Mouse (Mus musculus) lung, postnatal 0 days (tissue): ENCODE data around the gene Popdc3. TPM values are rescaled to one million over a fixed set of nuclear protein-coding genes. Genes with fewer than 3 reads are reported as not detected.

Experiments used
- ATAC-seq: fragments of 200-750 bp; cut with Nextera tagmentation; 2 replicates; pipeline ENCODE4 v1.8.0; 2017; ENCODE audit warnings: moderate library complexity
- DNase-seq: peaks from one replicate; pipeline ENCODE4 v3.0.0-alpha.2; 2016; ENCODE audit warnings: low spot score
- H3K27ac ChIP-seq: fragments of 300-500 bp; sonication (generic); 2 replicates; pipeline ENCODE4 v1.5.1; 2014; ENCODE audit warnings: antibody characterized with exemption, mild to moderate bottlenecking, low read length, mixed read lengths
- H3K27me3 ChIP-seq: fragments of 300-500 bp; sonication (generic); replicated peaks from 2 replicates; pipeline ENCODE4 v1.6.1; 2014; ENCODE audit warnings: low read length, mixed read lengths; ENCODE audit not compliant: insufficient read depth
- H3K36me3 ChIP-seq: fragments of 300-500 bp; sonication (generic); 2 replicates; pipeline ENCODE4 v1.6.1; 2014; ENCODE audit warnings: low read length, mixed read lengths; ENCODE audit not compliant: insufficient read depth
- H3K4me1 ChIP-seq: fragments of 300-500 bp; sonication (generic); 2 replicates; pipeline ENCODE4 v1.6.1; 2014; ENCODE audit warnings: antibody characterized with exemption, low read depth, low read length, mixed read lengths; ENCODE audit not compliant: insufficient read depth
- H3K4me2 ChIP-seq: fragments of 300-500 bp; sonication (generic); replicated peaks from 2 replicates; pipeline ENCODE4 v1.6.1; 2014; ENCODE audit warnings: low read depth, mild to moderate bottlenecking, low read length, moderate library complexity, mixed read lengths
- H3K4me3 ChIP-seq: fragments of 300-500 bp; sonication (generic); 2 replicates; pipeline ENCODE4 v1.5.1; 2014; ENCODE audit warnings: low read depth, low read length
- H3K9ac ChIP-seq: fragments of 300-500 bp; sonication (generic); replicated peaks from 2 replicates; pipeline ENCODE4 v1.6.1; 2014; ENCODE audit warnings: low read depth, mild to moderate bottlenecking
- H3K9me3 ChIP-seq: fragments of 300-500 bp; sonication (generic); 2 replicates; pipeline ENCODE4 v1.6.1; 2016; ENCODE audit warnings: low read length, mixed read lengths
- CTCF ChIP-seq: IDR thresholded peaks from 2 replicates; pipeline ENCODE4 v1.5.1; 2016; ENCODE audit warnings: antibody characterized with exemption, mild to moderate bottlenecking
- EP300 ChIP-seq: IDR thresholded peaks from 2 replicates; pipeline ENCODE4 v1.6.1; 2016; ENCODE audit warnings: antibody characterized with exemption, mild to moderate bottlenecking, control low read depth
- whole genome bisulfite sequencing: fragments of 180-500 bp; shearing (Covaris S2); extraction: QIAGEN DNeasy Blood & Tissue Kit; methylation state at CpG from one replicate; pipeline ENCODE4 v1.1.7; 2014; 5-methylcytosine and 5-hydroxymethylcytosine counted together
- polyA plus RNA-seq: library from polyadenylated mRNA; unstranded; fragments of >200 nt; fragmentation: Nextera tagmentation; extraction: Ambion mirVana; gene quantifications from 2 replicates; pipeline ENCODE4 v1.2.1, GENCODE M21; 2015

Popdc3 gene
- polyA plus RNA-seq, 1 experiment from 2014 or later: 6.6 TPM

DNA sequence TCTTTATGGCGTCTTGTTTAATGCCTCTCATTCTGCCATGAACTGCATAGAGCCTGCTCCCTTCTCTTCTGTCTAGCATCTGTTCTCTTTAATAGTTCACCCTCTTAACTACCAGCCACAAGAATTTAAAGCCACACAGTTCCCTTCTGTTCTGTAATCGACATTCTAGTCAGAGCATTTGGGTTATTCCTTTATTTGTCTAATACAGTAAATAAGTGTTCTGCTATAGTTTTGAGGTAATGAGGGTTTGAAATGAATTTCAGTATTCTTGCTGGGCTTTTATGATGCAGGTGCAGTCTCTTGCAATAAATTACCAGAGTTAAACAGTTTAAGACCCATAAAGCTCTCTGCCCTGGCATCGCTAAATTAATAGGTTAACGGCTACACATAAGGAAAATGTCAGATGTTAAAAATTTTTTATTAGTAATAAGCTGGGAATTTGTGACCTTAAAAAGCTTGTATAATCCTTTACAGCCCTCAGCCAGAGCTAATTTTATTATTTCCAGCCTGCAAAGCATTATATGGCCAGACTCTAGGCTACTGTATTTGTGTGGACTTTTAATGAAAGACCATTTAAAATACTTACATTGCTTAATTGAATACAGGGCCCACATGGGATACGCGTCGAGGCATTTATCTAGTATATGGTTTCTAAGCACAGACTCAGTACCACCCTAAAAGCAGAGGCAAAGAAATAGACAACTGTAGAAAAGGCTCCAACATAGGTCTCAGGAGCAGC, 37.3 kb upstream of the Popdc3 start:
- Histone ChIP-seq H3K4me3 (no peak overlapping the region), H3K4me1 (no peaks in the 10 kb centered on the region), H3K27ac (no peak overlapping the region), H3K4me2 (no peak overlapping the region), H3K36me3 (no peaks in the 10 kb centered on the region), H3K9ac (no peak overlapping the region), H3K9me3 (no peaks in the 10 kb centered on the region), H3K27me3 (no peaks in the 10 kb centered on the region)
- no peak for TF ChIP-seq EP300
- no peak for DNase-seq
- ATAC-seq: no peak
- WGBS: 90% methylated on average over 7 of the region's 7 CpGs

DNA sequence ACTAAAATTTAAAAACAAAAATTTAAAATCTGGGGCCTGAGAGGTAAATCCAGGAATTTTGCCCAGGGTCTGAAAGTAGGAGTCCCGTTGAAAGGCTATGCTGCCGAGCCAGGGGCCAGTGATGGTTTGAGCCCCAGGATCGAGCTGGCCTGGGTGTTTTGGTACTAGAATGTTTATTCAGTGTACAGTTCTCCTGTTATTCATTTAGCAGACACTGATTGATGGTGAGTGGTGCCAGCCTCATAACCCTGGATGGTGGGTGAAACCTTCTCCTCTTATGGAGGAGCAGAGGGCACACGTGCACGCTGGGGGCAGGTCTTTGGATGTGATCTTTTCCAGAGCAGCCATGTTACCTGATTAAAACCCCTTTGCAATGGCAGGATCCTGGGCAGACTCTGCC, 35.5 kb upstream of the Popdc3 start:
- H3K9me3 ChIP-seq: no peaks in the 10 kb centered on the region
- H3K36me3 ChIP-seq: no peaks in the 10 kb centered on the region
- no peaks in the 10 kb centered on the region for H3K4me1 ChIP-seq
- no peak for DNase-seq
- no peak for ATAC-seq
- H3K4me3 ChIP-seq: no peak overlapping the region
- no peak for TF ChIP-seq EP300
- TF ChIP-seq CTCF: no peak
- no peaks in the 10 kb centered on the region for H3K27me3 ChIP-seq
- 79% methylated on average over 5 of the region's 5 CpGs for WGBS
- H3K9ac ChIP-seq: no peak overlapping the region
- no peak overlapping the region for H3K4me2 ChIP-seq
- no peak overlapping the region for H3K27ac ChIP-seq

DNA sequence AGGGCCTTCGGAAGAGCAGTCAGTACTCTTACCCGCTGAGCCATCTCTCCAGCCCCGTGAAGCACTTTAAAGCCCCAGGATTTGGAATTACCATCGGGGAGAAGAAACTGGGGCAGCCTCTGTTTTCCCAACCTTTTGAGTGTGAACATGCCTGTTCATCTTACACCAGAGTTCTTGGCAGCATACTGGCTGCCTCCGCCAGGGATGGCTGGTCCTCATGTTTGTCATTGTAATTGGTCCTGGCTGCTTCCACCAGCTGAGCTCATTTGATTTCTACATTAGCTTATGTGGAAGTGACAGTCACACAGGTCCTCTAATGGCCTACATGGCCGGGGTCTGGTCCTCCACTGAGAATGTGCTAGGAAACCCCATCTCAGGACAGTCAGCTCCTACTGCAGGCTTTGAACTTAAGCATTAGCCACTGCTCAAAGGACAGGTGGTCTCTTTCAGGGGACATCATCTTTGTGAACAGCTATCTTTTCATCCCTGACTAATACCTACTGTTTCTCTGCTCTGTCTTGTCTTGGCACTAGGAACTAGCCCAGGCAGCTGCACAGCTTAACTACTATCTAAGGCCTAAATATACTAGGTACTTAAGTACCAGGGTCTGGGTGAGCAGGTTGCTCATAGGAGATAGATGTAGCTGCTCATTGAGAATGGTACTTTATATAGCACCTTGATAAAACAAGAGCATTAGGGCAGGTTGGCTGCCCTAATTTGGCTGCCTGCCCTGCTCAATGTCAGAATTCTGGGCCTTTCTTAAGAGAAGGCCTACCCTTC, 33.7 kb upstream of the Popdc3 start:
- Histone ChIP-seq H3K4me1 (no peaks in the 10 kb centered on the region), H3K36me3 (no peaks in the 10 kb centered on the region), H3K27me3 (no peaks in the 10 kb centered on the region), H3K4me3 (no peak overlapping the region), H3K9me3 (no peaks in the 10 kb centered on the region), H3K9ac (no peak overlapping the region), H3K4me2 (no peak overlapping the region), H3K27ac (no peak overlapping the region)
- ATAC-seq (no peak), DNase-seq (no peak)
- TF ChIP-seq CTCF: no peak
- TF ChIP-seq EP300: no peak
- WGBS: 94% methylated on average over 6 of the region's 6 CpGs

- DNase-seq: no peak
- Histone ChIP-seq H3K4me1 (no peaks in the 10 kb centered on the region), H3K9ac (no peak overlapping the region), H3K36me3 (peaks cover 17% of the 10 kb centered on the region; the same call in 1 of the 2 replicates), H3K9me3 (no peaks in the 10 kb centered on the region), H3K27ac (no peak overlapping the region), H3K4me2 (no peak overlapping the region), H3K4me3 (no peak overlapping the region), H3K27me3 (no peaks in the 10 kb centered on the region)
- 50% methylated on average over 6 of the region's 6 CpGs for WGBS
- TF ChIP-seq CTCF (no peak), EP300 (no peak)
- ATAC-seq: no peak
Measured at GRCm38 (mm10) chr10:45146821-45147220, 31.1 kb upstream of the Popdc3 start.

- peaks cover 29% of the 10 kb centered on the region; the same call in 1 of the 2 replicates for H3K36me3 ChIP-seq
- ATAC-seq (no peak), DNase-seq (no peak)
- H3K4me3 ChIP-seq: no peak overlapping the region
- WGBS: 70% methylated on average over 5 of the region's 5 CpGs
- TF ChIP-seq CTCF (no peak), EP300 (no peak)
- no peak overlapping the region for H3K4me2 ChIP-seq
- no peaks in the 10 kb centered on the region for H3K9me3 ChIP-seq
- H3K9ac ChIP-seq: no peak overlapping the region
- H3K27me3 ChIP-seq: no peaks in the 10 kb centered on the region
- H3K4me1 ChIP-seq: no peaks in the 10 kb centered on the region
- no peak overlapping the region for H3K27ac ChIP-seq
Measured at GRCm38 (mm10) chr10:45151137-45151536, 26.8 kb upstream of the Popdc3 start.

DNA sequence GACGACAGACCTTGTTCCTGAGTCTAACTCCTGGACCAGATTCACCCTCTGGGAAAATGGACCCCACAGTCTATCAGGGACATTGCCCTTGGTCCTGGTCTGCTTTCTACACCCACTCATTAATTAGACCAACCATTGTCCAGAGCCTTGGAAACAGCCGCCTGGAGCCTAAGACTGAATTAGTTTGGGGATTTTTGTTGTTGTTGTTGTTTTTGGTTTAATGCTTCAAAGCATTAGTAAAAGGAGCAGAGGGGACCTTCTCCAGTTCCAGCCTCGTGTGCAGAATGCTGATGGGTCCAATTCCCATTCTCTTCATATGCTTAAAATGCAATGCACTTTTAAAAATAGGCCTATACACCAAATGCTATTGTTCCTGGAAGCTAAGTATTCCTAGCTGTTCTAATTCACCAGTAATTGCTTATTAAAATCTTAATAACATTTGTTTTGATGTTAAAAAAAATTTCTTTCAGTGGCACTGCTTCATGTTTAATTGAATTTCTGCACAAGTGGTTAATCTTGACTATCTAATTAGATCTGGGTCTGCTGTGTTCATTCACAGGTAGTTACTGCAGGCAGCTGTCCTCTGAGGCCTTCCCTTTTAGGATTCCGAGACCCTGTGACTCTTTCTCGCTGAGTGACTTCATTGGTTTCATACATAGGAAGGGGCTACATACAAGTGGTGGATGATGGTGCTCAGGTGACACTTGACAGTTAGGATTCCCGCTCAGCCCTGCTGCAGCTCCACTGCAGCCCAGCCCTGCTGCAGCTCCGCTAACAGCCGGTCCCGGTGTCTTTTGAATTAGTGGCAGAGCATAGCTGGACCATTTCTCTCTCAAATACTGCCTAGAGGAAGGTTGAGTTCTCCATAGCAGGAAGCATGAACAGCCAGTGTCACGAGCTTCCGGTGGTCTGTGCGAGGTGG, 25.9 kb upstream of the Popdc3 start:
- H3K9me3 ChIP-seq: no peaks in the 10 kb centered on the region
- H3K9ac ChIP-seq: no peak overlapping the region
- H3K27ac ChIP-seq: no peak overlapping the region
- WGBS: 92% methylated on average over 12 of the region's 12 CpGs
- TF ChIP-seq CTCF: no peak
- no peak for TF ChIP-seq EP300
- H3K4me2 ChIP-seq: no peak overlapping the region
- H3K27me3 ChIP-seq: no peaks in the 10 kb centered on the region
- ATAC-seq (no peak), DNase-seq (no peak)
- no peaks in the 10 kb centered on the region for H3K4me1 ChIP-seq
- no peak overlapping the region for H3K4me3 ChIP-seq
- peaks cover 29% of the 10 kb centered on the region; the same call in 1 of the 2 replicates for H3K36me3 ChIP-seq
